Mouse (Mus musculus) midbrain, postnatal 0 days (tissue): ENCODE results near the gene Ccdc8. TPM values are rescaled to one million over a fixed set of nuclear protein-coding genes. Genes with fewer than 3 reads are reported as not detected.

Experiments used
- ATAC-seq: fragments of 200-750 bp; cut with Nextera tagmentation; 2 replicates; pipeline ENCODE4 v1.8.0; 2017; ENCODE audit warnings: moderate number of reproducible peaks, mild to moderate bottlenecking, moderate TSS enrichment, moderate library complexity; ENCODE audit not compliant: low FRiP score
- DNase-seq: peaks from one replicate; pipeline ENCODE4 v3.0.0-alpha.2; 2015; ENCODE audit warnings: low spot score
- H3K27ac ChIP-seq: fragments of 300-500 bp; sonication (generic); 2 replicates; pipeline ENCODE4 v1.5.1; 2014; ENCODE audit warnings: low read depth, mild to moderate bottlenecking, low read length, mixed read lengths
- H3K27me3 ChIP-seq: fragments of 300-500 bp; sonication (generic); 2 replicates; pipeline ENCODE4 v1.6.1; 2014; ENCODE audit warnings: low read length, control low read depth, mixed read lengths; ENCODE audit not compliant: insufficient read depth
- H3K36me3 ChIP-seq: fragments of 300-500 bp; sonication (generic); 2 replicates; pipeline ENCODE4 v1.6.1; 2014; ENCODE audit warnings: low read length, control low read depth, mixed read lengths; ENCODE audit not compliant: insufficient read depth
- H3K4me1 ChIP-seq: fragments of 300-500 bp; sonication (generic); 2 replicates; pipeline ENCODE4 v1.6.1; 2014; ENCODE audit warnings: mild to moderate bottlenecking, control low read depth, antibody characterized with exemption, low read length, mixed read lengths; ENCODE audit not compliant: insufficient read depth
- H3K4me2 ChIP-seq: fragments of 300-500 bp; sonication (generic); 2 replicates; pipeline ENCODE4 v1.6.1; 2014; ENCODE audit warnings: low read depth, mild to moderate bottlenecking, low read length, mixed read lengths; ENCODE audit not compliant: poor library complexity, severe bottlenecking
- H3K4me3 ChIP-seq: fragments of 300-500 bp; sonication (generic); 2 replicates; pipeline ENCODE4 v1.5.1; 2014; ENCODE audit warnings: low read depth, mild to moderate bottlenecking, low read length, moderate library complexity
- H3K9ac ChIP-seq: fragments of 300-500 bp; sonication (generic); replicated peaks from 2 replicates; pipeline ENCODE4 v1.6.1; 2014; ENCODE audit warnings: mild to moderate bottlenecking, low read length, moderate library complexity, mixed read lengths; ENCODE audit not compliant: poor library complexity, severe bottlenecking
- H3K9me3 ChIP-seq: fragments of 300-500 bp; sonication (generic); 2 replicates; pipeline ENCODE4 v1.6.1; 2016; ENCODE audit warnings: low read length, control low read depth
- CTCF ChIP-seq: IDR thresholded peaks from 2 replicates; pipeline ENCODE4 v1.5.1; 2016; ENCODE audit warnings: antibody characterized with exemption, mild to moderate bottlenecking
- WGBS: fragments of 180-500 bp; shearing (Covaris S2); extraction: QIAGEN DNeasy Blood & Tissue Kit; methylation state at CpG from one replicate; pipeline ENCODE4 v1.1.7; 2014; 5-methylcytosine and 5-hydroxymethylcytosine counted together
- polyA plus RNA-seq: library from polyadenylated mRNA; unstranded; fragments of >200 nt; fragmentation: Nextera tagmentation; extraction: Ambion mirVana; gene quantifications from 2 replicates; pipeline ENCODE4 v1.2.1, GENCODE M21; 2015
- total RNA-seq: library from RNA; depleted of rRNA; stranded (reverse); fragments of >200 nt; gene quantifications from 2 replicates; pipeline ENCODE4 v1.2.3, GENCODE M21; 2014

Ccdc8 gene
- total and polyA plus RNA-seq, 2 experiments from 2014 or later = 2.0 to 5.5 TPM

DNA sequence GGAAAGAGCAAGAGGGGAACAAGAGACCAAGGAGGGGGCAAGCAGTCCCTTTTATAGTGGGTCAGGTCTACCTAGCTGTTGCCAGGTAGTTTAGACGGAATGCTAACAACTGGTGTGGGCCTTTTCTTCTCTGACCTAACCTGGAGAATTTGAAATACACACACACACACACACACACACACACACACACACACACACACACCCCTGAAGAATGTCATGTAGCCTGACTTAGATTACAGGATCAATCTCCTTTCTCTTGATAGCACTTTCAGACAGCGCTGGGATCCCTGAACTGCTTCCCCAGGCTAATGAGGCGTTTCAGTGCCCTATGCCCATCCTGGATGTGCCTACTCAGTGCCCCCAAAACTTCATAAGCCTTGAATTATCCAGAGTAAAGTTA is 13.9 kb upstream of the Ccdc8 start:
- Histone ChIP-seq H3K4me1 (peaks cover 3% of the 10 kb centered on the region; the same call in 1 of the 2 replicates), H3K9ac (no peak overlapping the region), H3K9me3 (no peaks in the 10 kb centered on the region), H3K27me3 (no peaks in the 10 kb centered on the region), H3K4me2 (no peak overlapping the region), H3K27ac (no peak overlapping the region), H3K4me3 (no peak overlapping the region), H3K36me3 (no peaks in the 10 kb centered on the region)
- DNase-seq = no peak
- no peak for ATAC-seq
- 79% methylated on average over 3 of the region's 3 CpGs for WGBS
- no peak for TF ChIP-seq CTCF

DNA sequence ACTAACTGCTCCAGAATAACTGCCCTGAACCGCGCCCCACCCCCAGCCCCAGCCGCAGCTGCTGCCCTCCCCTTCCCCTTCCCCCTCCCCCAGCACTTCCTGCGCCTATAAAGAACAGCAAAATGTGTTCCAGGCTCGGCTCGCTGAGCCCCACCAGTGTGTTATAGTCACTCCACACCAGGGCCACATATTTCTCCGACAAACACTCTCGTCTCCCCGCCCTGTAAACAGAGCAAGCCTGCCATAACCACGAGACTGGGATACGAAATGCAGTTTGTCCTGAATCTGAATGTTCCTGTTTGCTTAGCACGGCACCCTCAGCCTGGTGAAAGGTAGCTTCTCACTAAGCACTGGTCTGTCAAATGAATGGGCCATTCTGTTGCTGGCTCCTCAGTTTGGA is 12.2 kb upstream of the Ccdc8 start:
- Histone ChIP-seq H3K4me1 (peaks cover 12% of the 10 kb centered on the region; the same call in 1 of the 2 replicates), H3K4me2 (peak overlapping the region; percentile 18), H3K4me3 (no peak overlapping the region), H3K27ac (peak overlapping the region; percentile 52), H3K36me3 (no peaks in the 10 kb centered on the region), H3K9ac (no peak overlapping the region), H3K27me3 (no peaks in the 10 kb centered on the region), H3K9me3 (no peaks in the 10 kb centered on the region)
- 10% methylated on average over 12 of the region's 12 CpGs for WGBS
- TF ChIP-seq CTCF = no peak
- no peak for ATAC-seq
- DNase-seq = no peak

DNA sequence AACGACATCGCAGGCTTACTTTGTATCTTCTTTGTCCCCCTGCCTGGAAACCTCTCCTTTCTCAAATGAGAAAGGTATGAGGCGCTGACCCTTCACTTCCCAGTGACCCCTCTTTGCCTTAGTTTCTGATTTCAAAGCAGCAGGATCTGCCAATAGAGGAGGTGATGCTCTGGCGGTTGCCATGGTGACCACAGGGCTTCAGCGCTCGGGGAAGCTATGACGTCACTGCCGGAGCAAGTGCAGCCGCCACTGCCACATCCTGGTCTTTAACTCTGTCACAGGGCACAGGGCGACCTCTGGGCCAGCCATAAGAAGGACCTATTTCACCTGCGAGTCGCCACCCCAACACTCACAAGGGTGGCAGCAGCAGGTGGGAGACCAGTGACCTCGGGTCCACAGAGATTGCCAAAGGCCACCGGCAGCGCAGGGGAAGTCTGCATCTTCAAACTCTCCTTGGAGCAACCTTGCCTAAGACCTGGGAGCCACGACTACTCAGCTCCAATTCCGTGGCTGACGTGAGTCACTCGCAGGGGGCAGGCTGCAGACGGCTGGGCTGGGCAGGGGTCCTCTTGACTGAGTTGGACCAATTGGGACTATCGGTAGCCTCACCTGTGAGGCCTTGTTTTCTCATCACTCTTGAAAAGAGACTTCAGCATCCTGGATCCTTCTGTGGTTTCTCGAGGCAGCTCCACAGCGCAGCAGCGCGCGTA is 9.5 kb upstream of the Ccdc8 start, which contains the start of gene Gm42372:
Gm42372 (plus strand) TSS at position 228 of the 710 bp plus-strand sequence.
- Histone ChIP-seq H3K4me2 (peak within 1 kb of the TSS; percentile 58), H3K9ac (peak within 1 kb of the TSS; percentile 66), H3K27ac (peak within 1 kb of the TSS; percentile 82), H3K4me1 (peaks cover 19% of the 10 kb centered on the region), H3K4me3 (peak within 1 kb of the TSS; percentile 44), H3K9me3 (no peaks in the 10 kb centered on the region), H3K36me3 (no peaks in the 10 kb centered on the region), H3K27me3 (no peaks in the 10 kb centered on the region)
- no peak for TF ChIP-seq CTCF
- ATAC-seq = peak; percentile 92
- WGBS = 21% methylated on average over 26 of the region's 26 CpGs
- DNase-seq = peak; percentile 93

DNA sequence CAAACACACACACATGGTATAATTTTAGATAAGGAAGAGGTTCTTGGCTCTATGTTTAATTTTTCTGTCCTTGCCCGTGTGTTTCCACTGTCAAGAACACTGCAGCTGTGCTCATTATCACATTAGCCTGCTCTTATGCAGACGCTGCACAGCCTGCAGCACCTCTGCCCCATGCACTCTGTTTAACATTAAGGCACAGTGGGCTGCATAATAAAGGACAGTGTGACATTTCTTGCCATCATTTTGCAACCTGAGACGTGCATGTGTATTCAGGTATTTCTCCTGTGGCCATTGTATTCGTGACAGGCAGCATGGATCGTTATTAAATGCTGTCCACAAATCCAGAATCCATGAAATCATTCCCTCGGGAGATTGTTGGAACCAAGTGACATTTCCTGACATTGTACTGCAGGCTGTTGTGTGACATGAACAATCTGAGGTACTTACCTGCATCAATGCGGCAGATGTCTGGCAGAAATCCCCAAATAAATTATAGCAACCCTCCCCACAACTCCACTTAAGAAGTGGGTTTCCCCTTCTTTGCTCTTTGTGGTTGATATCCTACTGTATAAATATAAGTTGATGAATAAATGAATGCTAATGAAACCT is 4.9 kb upstream of the Ccdc8 start:
- Histone ChIP-seq H3K27ac (peak overlapping the region; percentile 71), H3K9me3 (no peaks in the 10 kb centered on the region), H3K4me1 (peaks cover 31% of the 10 kb centered on the region), H3K4me2 (peak overlapping the region; percentile 20; the same call in 1 of the 2 replicates), H3K36me3 (no peaks in the 10 kb centered on the region), H3K9ac (peak overlapping the region; percentile 39), H3K27me3 (no peaks in the 10 kb centered on the region), H3K4me3 (0 out of 2 replicates have a peak overlapping the region, but pooled peaks have one; percentile 6)
- 21% methylated on average over 7 of the region's 7 CpGs for WGBS
- TF ChIP-seq CTCF = no peak
- ATAC-seq (no peak), DNase-seq (peak; percentile 34)

DNA sequence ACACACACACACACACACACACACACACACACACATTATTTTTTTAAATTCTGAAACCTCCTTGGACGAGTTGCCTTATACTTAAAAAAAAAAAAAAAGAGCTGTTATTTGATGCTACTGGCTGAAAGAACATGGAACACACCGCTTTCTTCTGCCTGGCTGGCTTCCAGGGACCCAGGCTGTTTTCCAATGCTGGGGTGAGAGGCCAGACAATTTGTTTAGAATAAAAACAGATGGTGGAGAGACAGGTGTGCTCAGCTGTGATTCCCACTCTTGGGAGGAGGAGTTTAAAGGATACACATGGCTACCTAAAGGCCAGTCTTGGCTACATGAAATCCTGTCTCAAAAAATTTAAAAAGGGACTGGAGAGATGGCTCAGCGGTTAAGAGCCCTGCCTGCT is 4.1 kb upstream of the Ccdc8 start:
- H3K9ac ChIP-seq = no peak overlapping the region
- H3K36me3 ChIP-seq = no peaks in the 10 kb centered on the region
- H3K4me3 ChIP-seq = no peak overlapping the region
- ATAC-seq = no peak
- peaks cover 30% of the 10 kb centered on the region for H3K4me1 ChIP-seq
- H3K27me3 ChIP-seq = no peaks in the 10 kb centered on the region
- peak; percentile 40 for DNase-seq
- H3K9me3 ChIP-seq = no peaks in the 10 kb centered on the region
- peak overlapping the region; percentile 71; the same call in 1 of the 2 replicates for H3K27ac ChIP-seq
- WGBS = 39% methylated on average over 3 of the region's 3 CpGs
- no peak for TF ChIP-seq CTCF
- no peak overlapping the region for H3K4me2 ChIP-seq
